Mouse (Mus musculus): ENCODE measurements around the gene Lmod1.
A peak's percentile ranks its signal among the peaks of the same experiment; 100 is the strongest.
"Not testable (repeated sequence)": the region's sequence is repeated elsewhere in the genome, so short reads cannot be mapped to it uniquely, and the experiment has no call there.

The Lmod1 gene

GRCm38 (mm10) chr1:135361491-135361890, 36.9 kb downstream of the Lmod1 start:
- DNase-seq (ENCODE audit: extremely low read depth, low read depth, low spot score): no peak

- DNase-seq (ENCODE audit: extremely low read depth, low read depth, low spot score): no peak
Observed at GRCm38 (mm10) chr1:135362115-135362514, 37.5 kb downstream of the Lmod1 start.

GRCm38 (mm10) chr1:135363446-135363845, 38.8 kb downstream of the Lmod1 start:
- no peak for DNase-seq (ENCODE audit: extremely low read depth, low read depth, low spot score)

GRCm38 (mm10) chr1:135366380-135366779, 41.8 kb downstream of the Lmod1 start:
- no peak for DNase-seq (ENCODE audit: extremely low read depth, low read depth, low spot score)

GRCm38 (mm10) chr1:135367005-135367404, 42.4 kb downstream of the Lmod1 start:
- DNase-seq (ENCODE audit: extremely low read depth, low read depth, low spot score): no peak

GRCm38 (mm10) chr1:135367595-135367994, 43.0 kb downstream of the Lmod1 start:
- no peak for DNase-seq (ENCODE audit: extremely low read depth, low read depth, low spot score)

GRCm38 (mm10) chr1:135368245-135368644, 43.6 kb downstream of the Lmod1 start:
- peak; percentile 31 for DNase-seq (ENCODE audit: extremely low read depth, low read depth, low spot score)

GRCm38 (mm10) chr1:135368982-135369381, 44.4 kb downstream of the Lmod1 start:
- no peak for DNase-seq (ENCODE audit: extremely low read depth, low read depth, low spot score)

- no peak for DNase-seq (ENCODE audit: extremely low read depth, low read depth, low spot score)
Observed at GRCm38 (mm10) chr1:135369415-135369814, 44.8 kb downstream of the Lmod1 start.

- DNase-seq (ENCODE audit: extremely low read depth, low read depth, low spot score): no peak
Observed at GRCm38 (mm10) chr1:135373171-135373677, 48.6 kb downstream of the Lmod1 start.

- no peak for DNase-seq (ENCODE audit: extremely low read depth, low read depth, low spot score)
Observed at GRCm38 (mm10) chr1:135374175-135374867, 49.7 kb downstream of the Lmod1 start.

- no peak for DNase-seq (ENCODE audit: extremely low read depth, low read depth, low spot score)
Observed at GRCm38 (mm10) chr1:135374868-135375581, 50.4 kb downstream of the Lmod1 start, which contains the start of gene Shisa4. Shisa4 (minus strand) TSS chr1:135375237.

GRCm38 (mm10) chr1:135378576-135378975, 54.0 kb downstream of the Lmod1 start:
- no peak for DNase-seq (ENCODE audit: extremely low read depth, low read depth, low spot score)

GRCm38 (mm10) chr1:135379048-135379447, 54.4 kb downstream of the Lmod1 start:
- no peak for DNase-seq (ENCODE audit: extremely low read depth, low read depth, low spot score)

- DNase-seq (ENCODE audit: extremely low read depth, low read depth, low spot score): no peak
Observed at GRCm38 (mm10) chr1:135380071-135380991, 55.7 kb downstream of the Lmod1 start.

GRCm38 (mm10) chr1:135381560-135381959, 57.0 kb downstream of the Lmod1 start:
- DNase-seq (ENCODE audit: extremely low read depth, low read depth, low spot score): not testable (repeated sequence)

- DNase-seq (ENCODE audit: extremely low read depth, low read depth, low spot score): no peak
Observed at GRCm38 (mm10) chr1:135384171-135384570, 59.6 kb downstream of the Lmod1 start.

- DNase-seq (ENCODE audit: extremely low read depth, low read depth, low spot score): no peak
Observed at GRCm38 (mm10) chr1:135385161-135385560, 60.6 kb downstream of the Lmod1 start.

GRCm38 (mm10) chr1:135399466-135399865, 74.9 kb downstream of the Lmod1 start:
- no peak for DNase-seq (ENCODE audit: extremely low read depth, low read depth, low spot score)

GRCm38 (mm10) chr1:135401452-135402110, 77.0 kb downstream of the Lmod1 start:
- DNase-seq (ENCODE audit: extremely low read depth, low read depth, low spot score): no peak

- no peak for DNase-seq (ENCODE audit: extremely low read depth, low read depth, low spot score)
Observed at GRCm38 (mm10) chr1:135405356-135405755, 80.7 kb downstream of the Lmod1 start.
